Mouse (Mus musculus): Measurements from ENCODE around the gene Gm17689.

Gene Gm17689

DNA sequence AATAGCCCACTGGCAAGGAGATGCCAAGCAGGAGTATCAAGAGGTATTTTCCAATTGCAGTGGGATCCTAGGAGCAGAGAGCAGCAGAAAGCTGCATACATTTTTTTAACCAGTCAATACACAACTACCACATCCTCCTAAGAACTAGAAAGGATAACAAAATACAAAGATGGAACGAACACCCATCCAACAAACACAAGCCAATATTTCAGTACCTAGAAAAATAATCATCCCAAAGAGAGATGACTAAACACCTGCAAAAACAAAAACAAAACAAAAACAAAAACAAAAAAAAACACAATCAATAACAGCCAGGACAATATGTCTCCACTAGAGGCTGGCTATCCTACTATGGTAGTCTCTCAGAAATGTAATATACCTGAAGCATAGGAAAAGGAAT is at the start of gene Gm17689:
Gene Gm17689 (minus strand): TSS at position 101 of the 400 bp plus-strand sequence.
- no peak for DNase-seq (ENCODE audit: low read depth, low spot score)

DNA sequence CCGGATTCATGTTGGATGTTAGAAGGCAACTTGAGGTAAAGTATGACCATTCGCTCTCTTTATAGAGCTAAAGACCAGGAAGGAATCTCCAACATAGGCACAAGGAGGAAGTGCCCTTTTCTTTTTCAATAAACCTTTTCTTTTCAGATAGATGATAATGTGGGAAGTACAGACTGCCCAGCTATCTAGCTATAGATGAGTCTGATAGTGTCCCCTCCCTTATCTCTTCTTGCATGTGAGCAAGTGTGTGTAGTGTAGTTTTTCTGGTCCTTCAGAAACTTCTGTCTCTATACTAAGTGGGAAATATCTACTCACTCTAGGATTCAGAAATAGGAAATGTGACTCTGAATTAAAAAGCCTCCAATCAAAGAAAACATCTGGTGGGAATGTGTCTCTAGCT is 40.6 kb downstream of the Gm17689 start, which contains the start of gene Gm5615:
Gene Gm5615 (minus strand): TSS at position 101 of the 400 bp plus-strand sequence.
- DNase-seq (ENCODE audit: low read depth, low spot score): no peak
